Mouse (Mus musculus) hindbrain, embryonic 11.5 days (tissue): ENCODE data around the gene Zfyve28. TPM values are rescaled to one million over a fixed set of nuclear protein-coding genes. Genes with fewer than 3 reads are reported as not detected.

Experiments
- ATAC-seq: fragments of 200-750 bp; cut with Nextera tagmentation; 2 replicates; pipeline ENCODE4 v1.8.0; 2017; ENCODE audit warnings: mild to moderate bottlenecking, moderate TSS enrichment, moderate library complexity; ENCODE audit not compliant: low FRiP score
- DNase-seq: peaks from one replicate; pipeline ENCODE4 v3.0.0-alpha.2; 2015; ENCODE audit warnings: low spot score
- H3K27ac ChIP-seq: fragments of 300-500 bp; sonication (generic); 2 replicates; pipeline ENCODE4 v1.5.1; 2014; ENCODE audit warnings: mild to moderate bottlenecking, low read depth, low read length
- H3K27me3 ChIP-seq: fragments of 300-500 bp; sonication (generic); 2 replicates; pipeline ENCODE4 v1.6.1; 2014; ENCODE audit warnings: mild to moderate bottlenecking, low read length, moderate library complexity, mixed read lengths; ENCODE audit not compliant: control insufficient read depth, insufficient read depth
- H3K36me3 ChIP-seq: fragments of 300-500 bp; sonication (generic); 2 replicates; pipeline ENCODE4 v1.6.1; 2014; ENCODE audit warnings: mild to moderate bottlenecking, low read length, moderate library complexity, mixed read lengths; ENCODE audit not compliant: control insufficient read depth, insufficient read depth
- H3K4me1 ChIP-seq: fragments of 300-500 bp; sonication (generic); replicated peaks from 2 replicates; pipeline ENCODE4 v1.6.1; 2014; ENCODE audit warnings: low read length, mixed read lengths; ENCODE audit not compliant: control insufficient read depth, insufficient read depth
- H3K4me2 ChIP-seq: fragments of 300-500 bp; sonication (generic); replicated peaks from 2 replicates; pipeline ENCODE4 v1.6.1; 2014; ENCODE audit warnings: mild to moderate bottlenecking, low read depth, low read length
- H3K4me3 ChIP-seq: fragments of 300-500 bp; sonication (generic); 2 replicates; pipeline ENCODE4 v1.5.1; 2014; ENCODE audit warnings: low read depth, low read length
- H3K9ac ChIP-seq: fragments of 300-500 bp; sonication (generic); 2 replicates; pipeline ENCODE4 v1.6.1; 2014; ENCODE audit warnings: low read depth, low read length
- H3K9me3 ChIP-seq: fragments of 300-500 bp; sonication (generic); 2 replicates; pipeline ENCODE4 v1.6.1; 2016; ENCODE audit warnings: low read length; ENCODE audit not compliant: control insufficient read depth
- WGBS: fragments of 180-500 bp; shearing (Covaris S2); extraction: QIAGEN DNeasy Blood & Tissue Kit; methylation state at CpG from one replicate; pipeline ENCODE4 v1.1.7; 2014; 5-methylcytosine and 5-hydroxymethylcytosine counted together
- polyA plus RNA-seq: library from polyadenylated mRNA; unstranded; fragments of >200 nt; fragmentation: Nextera tagmentation; extraction: Ambion mirVana; gene quantifications from 2 replicates; pipeline ENCODE4 v1.2.1, GENCODE M21; 2014

The Zfyve28 gene
- polyA plus RNA-seq = 0.96 and 1.1 TPM in 2 replicates

GRCm38 (mm10) chr5:34288154-34288716, at the start of gene Zfyve28, which contains the start of gene Cfap99:
Gene Zfyve28 (minus strand): TSS chr5:34288449.
Gene Cfap99 (plus strand): TSS chr5:34288600.
- Histone ChIP-seq H3K27me3 (peaks cover 33% of the 10 kb centered on the region), H3K9ac (peak within 1 kb of the TSS; percentile 60), H3K27ac (no peak within 1 kb of the TSS), H3K4me3 (peak within 1 kb of the TSS; percentile 68), H3K4me2 (peak within 1 kb of the TSS; percentile 96), H3K4me1 (peaks cover 8% of the 10 kb centered on the region), H3K9me3 (no peaks in the 10 kb centered on the region), H3K36me3 (no peaks in the 10 kb centered on the region)
- peak; percentile 98 for ATAC-seq
- under 1% methylated on average over 62 of the region's 83 CpGs for WGBS
- DNase-seq = peak; percentile 91

DNA sequence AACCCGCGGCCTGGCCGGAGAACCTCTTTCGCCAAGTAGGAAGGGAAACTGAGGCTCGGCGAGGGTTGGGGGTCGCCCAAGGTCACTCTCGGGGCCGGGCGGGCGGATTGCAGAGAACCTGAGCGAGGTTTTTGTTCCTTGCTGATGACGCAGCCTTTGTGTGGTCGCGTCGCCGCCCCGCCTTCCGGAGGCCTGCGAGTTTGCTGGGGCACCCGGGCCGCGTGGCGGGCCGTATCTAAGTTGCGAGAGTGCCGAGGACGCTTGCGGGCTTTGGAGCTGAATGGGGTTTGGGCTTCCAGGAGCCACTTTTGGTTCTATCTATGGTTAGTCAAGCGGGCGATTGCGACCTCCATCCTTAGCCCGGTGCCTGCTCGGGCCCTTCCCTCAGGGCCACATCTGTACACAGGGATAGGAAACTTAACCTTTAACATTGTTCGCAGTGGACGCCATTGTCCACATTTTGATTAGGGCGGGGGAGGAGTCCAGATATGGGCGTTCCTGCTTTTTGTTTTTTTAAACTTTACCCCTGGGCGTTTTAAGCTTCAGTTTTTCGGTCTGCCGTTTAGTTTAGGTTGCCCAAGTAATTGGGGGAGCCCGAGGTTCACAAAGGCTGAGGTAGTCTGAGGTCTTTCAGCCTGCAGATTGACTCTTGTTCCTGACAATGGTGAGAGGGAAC, 48.7 kb upstream of the Zfyve28 start:
- peak overlapping the region; percentile 100 for H3K4me3 ChIP-seq
- no peaks in the 10 kb centered on the region for H3K27me3 ChIP-seq
- H3K27ac ChIP-seq = peak overlapping the region; percentile 93
- peak overlapping the region; percentile 91 for H3K4me2 ChIP-seq
- H3K36me3 ChIP-seq = no peaks in the 10 kb centered on the region
- under 1% methylated on average over 42 of the region's 42 CpGs for WGBS
- H3K9ac ChIP-seq = peak overlapping the region; percentile 98
- ATAC-seq (peak; percentile 55), DNase-seq (peak; percentile 80)
- no peaks in the 10 kb centered on the region for H3K4me1 ChIP-seq
- no peaks in the 10 kb centered on the region for H3K9me3 ChIP-seq

DNA sequence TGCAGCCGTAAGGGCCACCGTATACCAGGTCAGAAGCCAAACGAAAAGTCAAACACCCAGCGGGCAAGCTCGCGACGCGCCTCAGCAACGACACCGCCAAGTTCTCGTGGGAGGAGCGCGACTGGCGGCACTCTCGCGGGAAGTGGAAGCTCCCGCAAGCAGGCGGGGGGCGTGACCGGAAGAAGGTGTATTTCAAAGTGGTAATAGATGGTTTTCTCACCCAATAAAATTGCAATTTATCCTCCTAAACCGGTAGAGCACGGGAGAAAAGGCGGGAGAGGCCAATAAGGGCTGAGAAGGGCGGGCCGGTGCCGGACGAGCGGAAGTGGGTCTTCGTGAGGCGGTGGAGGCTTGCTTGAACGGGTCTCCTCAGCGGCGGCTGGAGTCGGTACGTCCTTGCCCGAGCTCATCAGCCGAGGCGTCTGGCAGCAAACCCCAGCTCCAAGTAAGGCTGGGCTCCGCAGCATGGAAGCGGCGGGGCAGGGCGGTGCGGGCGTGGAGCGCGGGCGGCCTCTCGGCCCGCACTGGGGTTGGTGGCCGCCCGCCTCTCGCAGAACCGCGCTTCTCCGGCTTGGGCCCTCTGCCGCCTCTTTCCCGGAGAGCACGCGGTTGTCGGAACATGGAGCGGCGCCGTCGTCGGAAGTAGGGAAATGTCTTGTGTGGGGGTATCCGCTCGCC, 48.0 kb upstream of the Zfyve28 start, which contains the start of gene Rnf4:
Rnf4 (plus strand) TSS at position 193 of the 678 bp plus-strand sequence.
- H3K27ac ChIP-seq = peak within 1 kb of the TSS; percentile 93
- H3K4me3 ChIP-seq = peak within 1 kb of the TSS; percentile 100
- H3K4me1 ChIP-seq = no peaks in the 10 kb centered on the region
- peak within 1 kb of the TSS; percentile 98 for H3K9ac ChIP-seq
- WGBS = under 1% methylated on average over 62 of the region's 67 CpGs
- no peaks in the 10 kb centered on the region for H3K27me3 ChIP-seq
- DNase-seq = peak; percentile 98
- H3K9me3 ChIP-seq = no peaks in the 10 kb centered on the region
- no peaks in the 10 kb centered on the region for H3K36me3 ChIP-seq
- peak; percentile 97 for ATAC-seq
- peak within 1 kb of the TSS; percentile 93 for H3K4me2 ChIP-seq

- Histone ChIP-seq H3K9ac (peak overlapping the region; percentile 96), H3K4me3 (peak overlapping the region; percentile 100), H3K9me3 (no peaks in the 10 kb centered on the region), H3K27me3 (no peaks in the 10 kb centered on the region), H3K4me1 (no peaks in the 10 kb centered on the region), H3K4me2 (peak overlapping the region; percentile 93), H3K27ac (peak overlapping the region; percentile 85), H3K36me3 (no peaks in the 10 kb centered on the region)
- ATAC-seq = peak; percentile 68
- 2% methylated on average over 21 of the region's 21 CpGs for WGBS
- no peak for DNase-seq
Observed at GRCm38 (mm10) chr5:34335539-34336096, 47.4 kb upstream of the Zfyve28 start.

GRCm38 (mm10) chr5:34334081-34334480, 45.8 kb upstream of the Zfyve28 start:
- no peaks in the 10 kb centered on the region for H3K4me1 ChIP-seq
- ATAC-seq = no peak
- 91% methylated on average over 1 of the region's 1 CpGs for WGBS
- no peak for DNase-seq
- H3K9ac ChIP-seq = no peak overlapping the region
- no peak overlapping the region for H3K27ac ChIP-seq
- no peak overlapping the region for H3K4me3 ChIP-seq
- H3K9me3 ChIP-seq = no peaks in the 10 kb centered on the region
- no peaks in the 10 kb centered on the region for H3K36me3 ChIP-seq
- H3K4me2 ChIP-seq = no peak overlapping the region
- H3K27me3 ChIP-seq = no peaks in the 10 kb centered on the region

GRCm38 (mm10) chr5:34330136-34330535, 41.9 kb upstream of the Zfyve28 start:
- no peak for ATAC-seq
- WGBS = 84% methylated on average over 2 of the region's 2 CpGs
- H3K9ac ChIP-seq = no peak overlapping the region
- no peaks in the 10 kb centered on the region for H3K36me3 ChIP-seq
- no peaks in the 10 kb centered on the region for H3K27me3 ChIP-seq
- no peak overlapping the region for H3K4me3 ChIP-seq
- no peak overlapping the region for H3K4me2 ChIP-seq
- H3K4me1 ChIP-seq = peaks cover 4% of the 10 kb centered on the region; the same call in 1 of the 2 replicates
- no peak for DNase-seq
- H3K9me3 ChIP-seq = no peaks in the 10 kb centered on the region
- H3K27ac ChIP-seq = no peak overlapping the region

DNA sequence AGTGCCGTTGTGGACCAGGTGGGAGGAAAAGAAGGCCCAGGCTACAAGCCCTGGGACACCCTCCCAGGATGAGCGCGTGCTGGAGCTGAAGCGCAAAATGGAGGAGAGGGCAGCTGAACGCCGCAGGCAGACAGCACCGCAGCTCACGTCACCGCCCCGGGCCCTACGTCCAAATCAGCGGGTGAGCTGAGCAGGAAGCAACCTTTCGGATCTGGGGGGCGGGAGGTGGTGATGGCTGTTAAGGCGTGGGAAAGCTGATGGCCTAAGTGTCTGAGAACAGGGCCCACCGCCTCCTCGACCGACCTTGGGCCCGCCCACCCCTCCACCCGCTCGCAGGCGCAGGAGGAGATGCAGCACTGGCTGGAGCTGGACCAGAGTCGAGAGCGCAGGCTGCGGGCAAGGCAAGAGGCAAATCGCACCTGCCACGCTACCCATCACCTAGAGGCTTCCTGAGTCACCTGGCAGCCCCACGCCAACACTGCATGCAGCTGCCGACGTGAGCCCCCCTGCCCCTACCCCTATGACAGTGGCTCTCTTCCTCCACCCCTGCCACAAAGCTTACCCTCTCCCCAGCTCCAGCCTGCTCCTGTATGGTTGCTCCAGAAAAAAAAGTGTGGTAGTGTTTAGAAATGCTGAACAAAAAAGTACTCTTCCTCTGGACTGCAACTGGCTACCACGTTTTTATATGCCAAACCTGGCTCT, 38.8 kb upstream of the Zfyve28 start:
- WGBS = 16% methylated on average over 29 of the region's 31 CpGs
- H3K4me3 ChIP-seq = peak overlapping the region; percentile 18; the same call in 1 of the 2 replicates
- H3K27ac ChIP-seq = no peak overlapping the region
- peak; percentile 59; the same call in 1 of the 2 replicates for ATAC-seq
- H3K4me1 ChIP-seq = peaks cover 4% of the 10 kb centered on the region; the same call in 1 of the 2 replicates
- H3K4me2 ChIP-seq = peak overlapping the region; percentile 45
- H3K36me3 ChIP-seq = no peaks in the 10 kb centered on the region
- no peaks in the 10 kb centered on the region for H3K9me3 ChIP-seq
- no peaks in the 10 kb centered on the region for H3K27me3 ChIP-seq
- peak; percentile 51 for DNase-seq
- H3K9ac ChIP-seq = peak overlapping the region; percentile 60

GRCm38 (mm10) chr5:34326249-34326691, 38.0 kb upstream of the Zfyve28 start:
- Histone ChIP-seq H3K9ac (peak overlapping the region; percentile 60), H3K36me3 (no peaks in the 10 kb centered on the region), H3K4me3 (no peak overlapping the region), H3K27ac (no peak overlapping the region), H3K4me1 (peaks cover 4% of the 10 kb centered on the region; the same call in 1 of the 2 replicates), H3K27me3 (no peaks in the 10 kb centered on the region), H3K4me2 (no peak overlapping the region), H3K9me3 (no peaks in the 10 kb centered on the region)
- 27% methylated on average over 4 of the region's 4 CpGs for WGBS
- DNase-seq (peak; percentile 21), ATAC-seq (0 out of 2 replicates have a peak, but pooled peaks have one; percentile 22)
